Mouse (Mus musculus): ENCODE data around the gene Hoxa11.

The Hoxa11 gene

GRCm38 (mm10) chr6:52245757-52246142, at the start of gene Hoxa11:
Hoxa11 (minus strand) TSS chr6:52245810.
- Histone ChIP-seq H3K27me3 (ENCODE audit: insufficient read depth, low read length) (peaks cover 98% of the 10 kb centered on the region), H3K4me1 (replicated peaks; ENCODE audit: low read depth, low read length) (peaks cover 76% of the 10 kb centered on the region), H3K9me3 (ENCODE audit: low read length) (peaks cover 2% of the 10 kb centered on the region; the same call in 1 of the 2 replicates), H3K4me3 (replicated peaks; ENCODE audit: low read length) (peak within 1 kb of the TSS; percentile 44), H3K36me3 (ENCODE audit: insufficient read depth, low read length) (no peaks in the 10 kb centered on the region)
- TF ChIP-seq CTCF (conservative IDR thresholded peaks at IDR 0.05; ENCODE audit: low read length) (no peak), POU5F1 (IDR thresholded peaks at IDR 0.05; ENCODE audit: borderline replicate concordance, low read length) (no peak), NANOG (IDR thresholded peaks at IDR 0.05; ENCODE audit: borderline replicate concordance, low read length) (no peak)

GRCm38 (mm10) chr6:52294616-52295015, 49.0 kb upstream of the Hoxa11 start:
- no peak overlapping the region for H3K4me3 ChIP-seq (replicated peaks; ENCODE audit: low read length)
- TF ChIP-seq CTCF (conservative IDR thresholded peaks at IDR 0.05; ENCODE audit: low read length) (no peak), NANOG (IDR thresholded peaks at IDR 0.05; ENCODE audit: borderline replicate concordance, low read length) (no peak), POU5F1 (IDR thresholded peaks at IDR 0.05; ENCODE audit: borderline replicate concordance, low read length) (no peak)
- peaks cover 86% of the 10 kb centered on the region for H3K27me3 ChIP-seq (ENCODE audit: insufficient read depth, low read length)
- peaks cover 14% of the 10 kb centered on the region for H3K4me1 ChIP-seq (replicated peaks; ENCODE audit: low read depth, low read length)
- no peaks in the 10 kb centered on the region for H3K9me3 ChIP-seq (ENCODE audit: low read length)
- H3K36me3 ChIP-seq (ENCODE audit: insufficient read depth, low read length), result no peaks in the 10 kb centered on the region

GRCm38 (mm10) chr6:52292328-52292727, 46.7 kb upstream of the Hoxa11 start:
- Histone ChIP-seq H3K36me3 (ENCODE audit: insufficient read depth, low read length) (no peaks in the 10 kb centered on the region), H3K9me3 (ENCODE audit: low read length) (no peaks in the 10 kb centered on the region), H3K27me3 (ENCODE audit: insufficient read depth, low read length) (peaks cover 75% of the 10 kb centered on the region), H3K4me1 (replicated peaks; ENCODE audit: low read depth, low read length) (peaks cover 14% of the 10 kb centered on the region), H3K4me3 (replicated peaks; ENCODE audit: low read length) (no peak overlapping the region)
- TF ChIP-seq POU5F1 (IDR thresholded peaks at IDR 0.05; ENCODE audit: borderline replicate concordance, low read length) (no peak), NANOG (IDR thresholded peaks at IDR 0.05; ENCODE audit: borderline replicate concordance, low read length) (no peak), CTCF (conservative IDR thresholded peaks at IDR 0.05; ENCODE audit: low read length) (no peak)

- Histone ChIP-seq H3K27me3 (ENCODE audit: insufficient read depth, low read length) (peaks cover 65% of the 10 kb centered on the region), H3K4me1 (replicated peaks; ENCODE audit: low read depth, low read length) (peaks cover 14% of the 10 kb centered on the region), H3K36me3 (ENCODE audit: insufficient read depth, low read length) (no peaks in the 10 kb centered on the region), H3K4me3 (replicated peaks; ENCODE audit: low read length) (peak overlapping the region; percentile 75), H3K9me3 (ENCODE audit: low read length) (no peaks in the 10 kb centered on the region)
- TF ChIP-seq CTCF (conservative IDR thresholded peaks at IDR 0.05; ENCODE audit: low read length) (no peak), NANOG (IDR thresholded peaks at IDR 0.05; ENCODE audit: borderline replicate concordance, low read length) (no peak), POU5F1 (IDR thresholded peaks at IDR 0.05; ENCODE audit: borderline replicate concordance, low read length) (no peak)
Measured at GRCm38 (mm10) chr6:52291021-52291860, 45.6 kb upstream of the Hoxa11 start.

- H3K4me3 ChIP-seq (replicated peaks; ENCODE audit: low read length), result no peak overlapping the region
- H3K27me3 ChIP-seq (ENCODE audit: insufficient read depth, low read length), result peaks cover 57% of the 10 kb centered on the region
- peaks cover 14% of the 10 kb centered on the region for H3K4me1 ChIP-seq (replicated peaks; ENCODE audit: low read depth, low read length)
- no peaks in the 10 kb centered on the region for H3K9me3 ChIP-seq (ENCODE audit: low read length)
- no peaks in the 10 kb centered on the region for H3K36me3 ChIP-seq (ENCODE audit: insufficient read depth, low read length)
- TF ChIP-seq NANOG (IDR thresholded peaks at IDR 0.05; ENCODE audit: borderline replicate concordance, low read length) (no peak), CTCF (conservative IDR thresholded peaks at IDR 0.05; ENCODE audit: low read length) (no peak), POU5F1 (IDR thresholded peaks at IDR 0.05; ENCODE audit: borderline replicate concordance, low read length) (no peak)
Measured at GRCm38 (mm10) chr6:52290186-52290585, 44.6 kb upstream of the Hoxa11 start.

- Histone ChIP-seq H3K9me3 (ENCODE audit: low read length) (no peaks in the 10 kb centered on the region), H3K4me3 (replicated peaks; ENCODE audit: low read length) (no peak overlapping the region), H3K27me3 (ENCODE audit: insufficient read depth, low read length) (peaks cover 28% of the 10 kb centered on the region), H3K4me1 (replicated peaks; ENCODE audit: low read depth, low read length) (peaks cover 8% of the 10 kb centered on the region), H3K36me3 (ENCODE audit: insufficient read depth, low read length) (no peaks in the 10 kb centered on the region)
- no peak for TF ChIP-seq POU5F1 (IDR thresholded peaks at IDR 0.05; ENCODE audit: borderline replicate concordance, low read length)
- no peak for TF ChIP-seq CTCF (conservative IDR thresholded peaks at IDR 0.05; ENCODE audit: low read length)
- no peak for TF ChIP-seq NANOG (IDR thresholded peaks at IDR 0.05; ENCODE audit: borderline replicate concordance, low read length)
Measured at GRCm38 (mm10) chr6:52283896-52284295, 38.3 kb upstream of the Hoxa11 start.

GRCm38 (mm10) chr6:52281084-52281483, 35.5 kb upstream of the Hoxa11 start:
- peaks cover 8% of the 10 kb centered on the region for H3K4me1 ChIP-seq (replicated peaks; ENCODE audit: low read depth, low read length)
- H3K4me3 ChIP-seq (replicated peaks; ENCODE audit: low read length), result peak overlapping the region; percentile 33
- TF ChIP-seq CTCF (conservative IDR thresholded peaks at IDR 0.05; ENCODE audit: low read length) (no peak), POU5F1 (IDR thresholded peaks at IDR 0.05; ENCODE audit: borderline replicate concordance, low read length) (no peak), NANOG (IDR thresholded peaks at IDR 0.05; ENCODE audit: borderline replicate concordance, low read length) (no peak)
- H3K9me3 ChIP-seq (ENCODE audit: low read length), result no peaks in the 10 kb centered on the region
- peaks cover 48% of the 10 kb centered on the region for H3K27me3 ChIP-seq (ENCODE audit: insufficient read depth, low read length)
- no peaks in the 10 kb centered on the region for H3K36me3 ChIP-seq (ENCODE audit: insufficient read depth, low read length)

- H3K27me3 ChIP-seq (ENCODE audit: insufficient read depth, low read length), result peaks cover 79% of the 10 kb centered on the region
- peaks cover 25% of the 10 kb centered on the region for H3K4me1 ChIP-seq (replicated peaks; ENCODE audit: low read depth, low read length)
- no peaks in the 10 kb centered on the region for H3K36me3 ChIP-seq (ENCODE audit: insufficient read depth, low read length)
- TF ChIP-seq POU5F1 (IDR thresholded peaks at IDR 0.05; ENCODE audit: borderline replicate concordance, low read length) (no peak), CTCF (conservative IDR thresholded peaks at IDR 0.05; ENCODE audit: low read length) (no peak), NANOG (IDR thresholded peaks at IDR 0.05; ENCODE audit: borderline replicate concordance, low read length) (no peak)
- no peaks in the 10 kb centered on the region for H3K9me3 ChIP-seq (ENCODE audit: low read length)
- no peak overlapping the region for H3K4me3 ChIP-seq (replicated peaks; ENCODE audit: low read length)
Measured at GRCm38 (mm10) chr6:52276920-52277319, 31.3 kb upstream of the Hoxa11 start.

Measured in E14TG2a.4 (cell line).